Mouse (Mus musculus): Measurements from ENCODE around the gene Fam178b. TPM values are rescaled to one million over a fixed set of nuclear protein-coding genes. Genes with fewer than 3 reads are reported as not detected.

The Fam178b gene
- 0.87 TPM in 1 of 2 replicates, not detected in the other for total RNA-seq (2017)

GRCm38 (mm10) chr1:36682620-36683355 lies at the start of gene Fam178b:
Gene Fam178b (minus strand): TSS chr1:36683183.
- no peak for ATAC-seq (replicated peaks; ENCODE audit: low read depth, poor library complexity, severe bottlenecking)

- no peak for ATAC-seq (replicated peaks; ENCODE audit: low read depth, poor library complexity, severe bottlenecking)
Observed at GRCm38 (mm10) chr1:36724057-36724431, 41.1 kb upstream of the Fam178b start.

- ATAC-seq (replicated peaks; ENCODE audit: low read depth, poor library complexity, severe bottlenecking) = no peak
Observed at GRCm38 (mm10) chr1:36723146-36724056, 40.4 kb upstream of the Fam178b start.

DNA sequence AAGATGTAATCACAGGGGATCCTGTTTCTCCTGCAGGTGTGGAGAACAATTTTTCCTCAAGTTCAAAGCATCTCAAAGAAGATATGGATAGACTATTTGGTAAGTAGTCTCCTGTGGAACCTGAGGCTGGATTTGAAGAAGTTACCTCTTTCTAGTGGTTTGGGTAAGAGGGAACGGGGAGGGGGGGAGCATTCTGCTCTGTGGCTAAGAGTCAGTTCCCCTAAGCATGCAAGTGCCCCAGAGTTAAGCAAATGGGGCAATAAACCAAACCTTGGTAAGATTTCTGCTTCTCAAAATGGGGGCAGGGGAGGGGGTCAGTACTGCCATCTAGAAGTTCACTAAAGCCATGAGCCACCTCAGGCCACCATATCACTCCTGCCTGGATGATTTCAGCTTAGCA lies 35.8 kb upstream of the Fam178b start:
- peak; percentile 65 for ATAC-seq (replicated peaks; ENCODE audit: low read depth, poor library complexity, severe bottlenecking)

- no peak for ATAC-seq (replicated peaks; ENCODE audit: low read depth, poor library complexity, severe bottlenecking)
Observed at GRCm38 (mm10) chr1:36714311-36714710, 31.3 kb upstream of the Fam178b start, which contains the start of gene Actr1b. Gene Actr1b (minus strand): TSS chr1:36714422.

DNA sequence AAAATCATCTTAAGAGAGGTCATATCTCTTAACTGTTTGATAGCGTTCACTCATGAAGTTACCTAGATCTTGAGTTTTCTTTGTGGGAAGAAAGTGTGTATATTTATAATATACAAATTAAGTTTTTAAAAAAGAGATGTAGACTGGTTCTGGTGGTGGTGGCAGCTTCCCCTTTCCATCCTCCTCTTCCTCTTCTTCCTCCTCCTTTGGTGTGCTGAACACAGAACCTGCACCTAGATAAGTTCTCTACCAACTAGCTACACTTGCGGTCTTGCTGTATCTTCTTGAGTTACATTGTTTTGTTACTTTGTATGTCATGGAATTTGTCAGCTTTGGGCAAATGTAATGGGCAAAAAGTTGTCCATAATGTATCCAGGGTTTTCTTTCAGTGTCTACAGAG lies 28.1 kb upstream of the Fam178b start:
- ATAC-seq (replicated peaks; ENCODE audit: low read depth, poor library complexity, severe bottlenecking) = no peak

DNA sequence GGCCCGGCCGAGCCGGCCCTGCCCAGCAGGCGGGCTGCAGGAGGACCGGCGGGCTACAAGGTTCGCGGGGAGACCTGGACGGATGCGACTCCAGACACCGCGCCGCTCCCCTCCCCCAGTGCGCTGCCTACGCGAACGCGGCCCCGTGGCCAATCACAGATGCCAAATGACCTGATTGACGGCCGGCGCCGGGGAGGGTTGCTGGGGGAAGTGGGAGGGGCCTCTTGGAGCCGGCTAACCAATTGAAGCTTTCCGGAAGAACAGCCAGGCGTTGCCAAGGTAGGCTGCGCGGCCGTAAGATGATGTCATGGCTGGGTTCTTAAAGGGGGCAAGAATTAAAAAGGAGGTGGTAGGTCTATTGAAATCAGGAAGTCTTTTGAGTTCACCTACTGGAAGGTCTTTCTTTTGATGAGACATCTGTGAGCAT lies 26.9 kb upstream of the Fam178b start, which contains the start of gene 4933424G06Rik:
TSS of gene 4933424G06Rik (plus strand) at position 296 of the 427 bp plus-strand sequence.
- peak; percentile 98 for ATAC-seq (replicated peaks; ENCODE audit: low read depth, poor library complexity, severe bottlenecking)

DNA sequence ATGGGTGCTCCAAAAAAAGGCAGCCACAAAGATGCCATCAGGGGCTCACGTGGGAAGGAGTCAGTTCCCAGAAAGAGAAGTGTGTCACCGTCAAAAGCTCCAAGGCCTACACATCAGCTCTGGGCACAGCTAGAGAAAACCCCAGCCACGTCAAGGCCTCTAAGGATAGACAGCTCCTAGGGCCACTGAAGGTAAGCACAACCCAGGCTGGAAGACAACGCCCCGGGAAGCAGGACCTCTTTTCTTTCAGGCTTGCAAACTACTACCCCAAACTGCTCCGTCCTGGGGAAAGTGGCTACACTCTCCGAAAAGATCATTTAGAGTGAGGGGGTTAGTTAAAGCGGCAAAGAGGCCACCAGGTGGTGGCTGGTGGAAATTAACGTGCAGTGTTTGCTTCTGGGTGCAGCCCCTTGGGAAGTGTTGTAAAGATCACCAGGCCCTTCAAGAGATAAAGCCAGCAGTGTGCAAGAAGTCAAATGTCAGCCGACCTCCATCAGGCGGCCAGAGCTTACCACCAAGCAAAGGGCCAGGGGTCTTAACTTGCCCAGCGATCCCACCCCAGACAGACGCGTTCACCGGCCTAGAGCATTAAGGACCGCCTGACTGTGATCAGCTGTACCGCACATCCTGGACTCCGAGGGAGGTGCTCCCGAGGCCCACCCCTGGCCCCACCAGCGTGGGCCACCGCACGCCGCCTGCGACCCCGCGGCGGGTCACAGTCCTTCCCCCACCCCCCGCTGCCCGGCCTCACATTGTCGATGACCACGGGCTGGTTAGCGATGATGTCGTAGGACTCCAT lies 26.3 kb upstream of the Fam178b start:
- peak; percentile 45 for ATAC-seq (replicated peaks; ENCODE audit: low read depth, poor library complexity, severe bottlenecking)

GRCm38 (mm10) chr1:36708626-36709025 lies 25.6 kb upstream of the Fam178b start:
- no peak for ATAC-seq (replicated peaks; ENCODE audit: low read depth, poor library complexity, severe bottlenecking)

DNA sequence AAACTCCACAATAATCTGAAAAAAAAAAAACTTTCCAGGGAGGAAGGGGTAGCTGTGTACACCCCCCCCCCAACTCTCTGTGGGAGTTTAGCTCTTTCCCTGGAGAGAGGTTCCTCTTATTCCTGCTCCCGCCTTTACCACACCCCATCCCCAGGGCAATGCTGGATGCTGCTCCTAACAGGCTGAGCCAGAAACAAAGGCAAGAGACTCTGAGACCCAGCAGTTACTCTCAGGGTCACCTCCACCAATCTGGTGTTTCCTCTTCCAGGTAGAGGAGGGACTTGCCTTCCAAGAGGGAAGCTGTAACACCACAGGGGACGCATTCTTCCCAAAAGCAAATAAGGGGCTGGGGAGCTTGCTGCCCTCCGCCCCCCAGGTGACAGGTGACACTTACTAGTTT lies 24.8 kb upstream of the Fam178b start:
- no peak for ATAC-seq (replicated peaks; ENCODE audit: low read depth, poor library complexity, severe bottlenecking)

DNA sequence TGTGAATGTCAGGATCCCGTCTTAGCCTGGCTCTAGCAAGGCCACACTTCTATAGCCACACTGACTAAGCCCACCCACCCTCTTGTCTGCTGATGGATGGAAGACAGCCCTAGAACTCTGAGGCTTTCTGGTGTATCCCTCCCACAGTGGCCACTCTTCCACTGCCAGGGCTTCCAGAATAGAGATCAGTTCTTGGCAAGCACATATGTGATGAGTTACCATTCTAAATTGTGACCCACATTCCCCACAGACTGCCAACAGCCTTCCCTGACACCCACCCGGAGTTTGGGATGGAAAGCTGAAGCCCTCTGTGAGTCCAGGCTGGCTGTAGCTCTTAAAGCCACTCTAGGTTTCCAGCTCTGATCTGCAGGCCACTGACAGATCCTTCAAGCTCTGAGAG lies 24.2 kb upstream of the Fam178b start:
- ATAC-seq (replicated peaks; ENCODE audit: low read depth, poor library complexity, severe bottlenecking) = no peak

- no peak for ATAC-seq (replicated peaks; ENCODE audit: low read depth, poor library complexity, severe bottlenecking)
Observed at GRCm38 (mm10) chr1:36697030-36697429, 14.0 kb upstream of the Fam178b start.

DNA sequence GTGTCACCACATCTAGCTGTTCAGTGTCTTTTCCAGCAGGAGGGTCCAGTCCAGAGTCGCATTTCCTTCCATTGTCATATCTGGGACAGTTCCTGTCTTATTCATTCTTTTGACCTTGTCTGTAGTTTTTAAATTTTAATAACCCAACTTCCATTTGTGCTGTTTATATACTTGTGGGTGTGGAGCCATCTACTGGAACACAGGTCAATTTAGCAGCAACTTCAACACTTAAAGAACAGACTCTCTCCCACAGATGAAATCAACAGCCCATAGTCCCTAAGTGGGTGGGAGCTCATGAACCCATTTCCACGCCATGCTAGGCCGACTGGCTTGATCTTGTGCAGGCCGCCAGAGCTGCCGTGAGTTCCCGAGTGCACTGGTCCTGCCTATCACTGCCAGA lies 13.4 kb upstream of the Fam178b start:
- no peak for ATAC-seq (replicated peaks; ENCODE audit: low read depth, poor library complexity, severe bottlenecking)

- ATAC-seq (replicated peaks; ENCODE audit: low read depth, poor library complexity, severe bottlenecking) = no peak
Observed at GRCm38 (mm10) chr1:36694871-36695270, 11.9 kb upstream of the Fam178b start.

- ATAC-seq (replicated peaks; ENCODE audit: low read depth, poor library complexity, severe bottlenecking) = peak; percentile 98
Observed at GRCm38 (mm10) chr1:36691271-36692155, 8.5 kb upstream of the Fam178b start, which contains the start of gene Cox5b. Gene Cox5b (plus strand): TSS chr1:36691449.

GRCm38 (mm10) chr1:36690671-36691235 lies 7.8 kb upstream of the Fam178b start:
- no peak for ATAC-seq (replicated peaks; ENCODE audit: low read depth, poor library complexity, severe bottlenecking)

DNA sequence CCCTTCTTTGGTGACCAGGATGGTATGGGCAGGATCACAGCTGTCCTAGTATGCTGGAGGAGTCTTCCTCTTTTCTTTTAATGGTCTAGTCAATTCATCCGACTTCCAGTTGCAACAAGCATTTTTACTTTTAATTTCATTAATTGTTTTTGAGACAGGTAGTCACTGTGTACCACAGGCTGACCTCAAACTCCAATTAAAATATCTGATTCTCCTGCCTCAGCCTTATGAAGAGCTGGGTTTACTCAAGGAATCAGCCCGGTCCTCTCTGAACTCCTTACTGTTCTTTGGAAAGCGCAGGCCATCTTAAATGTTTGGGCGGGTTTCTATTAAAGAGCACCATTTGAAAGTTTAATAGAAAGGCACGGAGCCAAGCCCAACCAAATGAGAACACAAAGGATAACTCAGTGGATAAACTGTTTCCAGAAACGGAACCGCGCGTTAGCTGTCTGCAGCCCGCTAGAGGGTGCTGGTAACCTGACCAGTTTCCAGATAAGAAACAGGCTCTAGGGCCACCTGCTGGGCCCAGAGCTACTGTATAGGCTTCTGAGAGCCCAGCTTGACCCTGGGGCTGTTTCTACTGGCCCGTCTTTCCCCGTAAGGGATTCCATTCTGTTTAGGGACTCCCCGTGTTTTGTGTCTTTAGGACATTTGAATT lies 956 bp upstream of the Fam178b start:
- ATAC-seq (replicated peaks; ENCODE audit: low read depth, poor library complexity, severe bottlenecking) = peak; percentile 99

GRCm38 (mm10) chr1:36680893-36681292 lies 2.1 kb downstream of the Fam178b start:
- ATAC-seq (replicated peaks; ENCODE audit: low read depth, poor library complexity, severe bottlenecking) = no peak

Measured in common myeloid progenitor, adult 5-6 weeks (primary cell).